Mouse (Mus musculus) CD4-positive naive resting alpha-beta T cell, adult 76 days (primary cell): Measurements from ENCODE around the gene Lrrtm3. TPM values are rescaled to one million over a fixed set of nuclear protein-coding genes. Genes with fewer than 3 reads are reported as not detected.

Experiments
- total RNA-seq: library from RNA; stranded (reverse); gene quantifications from one replicate; pipeline ENCODE4 v1.2.4, GENCODE M21; 2023

Gene Lrrtm3
- total RNA-seq, result not detected

GRCm38 (mm10) chr10:64089680-64090460 lies at the start of gene Lrrtm3:
Gene Lrrtm3, minus strand, starts transcription at chr10:64090277.

GRCm38 (mm10) chr10:63927334-63927733 lies 162.7 kb downstream of the Lrrtm3 start, which contains the start of gene Gm10118:
Gene Gm10118, minus strand, starts transcription at chr10:63927434.

Other genes with a start within 250 kb of the Lrrtm3 start
- not detected for gene Gm10118, start 162.8 kb downstream of the Lrrtm3 start, total RNA-seq